Mouse (Mus musculus) myocyte (in vitro differentiated cells): ENCODE results near the gene Pom121. TPM values are rescaled to one million over a fixed set of nuclear protein-coding genes. Genes with fewer than 3 reads are reported as not detected.

ENCODE experiments used
- H3K27me3 ChIP-seq: one replicate; pipeline ENCODE4 v1.6.1; 2011; ENCODE audit not compliant: control insufficient read depth, insufficient read depth, insufficient read length
- H3K36me3 ChIP-seq: one replicate; pipeline ENCODE4 v1.6.1; 2011; ENCODE audit not compliant: control insufficient read depth, insufficient read depth
- H3K4me2 ChIP-seq: one replicate; pipeline ENCODE4 v1.6.1; 2011; ENCODE audit warnings: low read depth, control low read depth
- H3K4me3 ChIP-seq: one replicate; pipeline ENCODE4 v1.5.1; 2011; ENCODE audit warnings: mild to moderate bottlenecking, control low read depth, moderate library complexity
- H3K79me2 ChIP-seq: one replicate; pipeline ENCODE4 v1.6.1; 2011; ENCODE audit not compliant: control insufficient read depth, insufficient read depth
- H3ac ChIP-seq: one replicate; pipeline ENCODE4 v1.6.1; 2011; ENCODE audit not compliant: control insufficient read depth, insufficient read length
- CEBPB ChIP-seq: IDR thresholded peaks from 2 replicates; pipeline ENCODE4 v1.6.1; 2011; ENCODE audit warnings: mild to moderate bottlenecking, moderate library complexity; ENCODE audit not compliant: poor library complexity, insufficient read depth, severe bottlenecking
- E2F4 ChIP-seq: IDR thresholded peaks from one replicate; pipeline ENCODE4 v1.6.1; 2011; ENCODE audit warnings: mild to moderate bottlenecking, control low read depth, moderate library complexity; ENCODE audit not compliant: insufficient read depth
- MAX ChIP-seq: IDR thresholded peaks from one replicate; pipeline ENCODE4 v1.6.1; 2011; ENCODE audit warnings: low read depth, mild to moderate bottlenecking, control low read depth
- MYOD1 ChIP-seq, 3 experiments: IDR thresholded peaks; one replicate each; pipeline ENCODE4 v1.6.1; 2011; ENCODE audit warnings: control low read depth in 2 of 3, low read depth in 2 of 3, mild to moderate bottlenecking in 2 of 3, moderate library complexity in 1 of 3; ENCODE audit not compliant: insufficient read length in 2 of 3, control insufficient read depth in 1 of 3
- MYOG ChIP-seq, 3 experiments: IDR thresholded peaks; one replicate each; pipeline ENCODE4 v1.6.1; 2011; ENCODE audit warnings: control low read depth in 2 of 3, low read depth in 2 of 3, mild to moderate bottlenecking in 2 of 3; ENCODE audit not compliant: insufficient read length in 2 of 3, control insufficient read depth in 1 of 3, insufficient read depth in 1 of 3
- POLR2A ChIP-seq: IDR thresholded peaks from one replicate; pipeline ENCODE4 v1.6.1; 2011; ENCODE audit warnings: low read depth, mild to moderate bottlenecking, control low read depth, moderate library complexity; ENCODE audit not compliant: insufficient read length
- POLR2AphosphoS2 ChIP-seq: IDR thresholded peaks from one replicate; pipeline ENCODE4 v1.6.1; 2011; ENCODE audit warnings: low read depth, control low read depth; ENCODE audit not compliant: insufficient read length
- REST ChIP-seq: IDR thresholded peaks from one replicate; pipeline ENCODE4 v1.6.1; 2011; ENCODE audit warnings: mild to moderate bottlenecking, control low read depth, moderate library complexity; ENCODE audit not compliant: insufficient read depth, insufficient read length
- SRF ChIP-seq: IDR thresholded peaks from one replicate; pipeline ENCODE4 v1.6.1; 2011; ENCODE audit warnings: low read depth; ENCODE audit not compliant: control insufficient read depth, insufficient read length
- TCF12 ChIP-seq: IDR thresholded peaks from one replicate; pipeline ENCODE4 v1.6.1; 2011; ENCODE audit warnings: mild to moderate bottlenecking, control low read depth; ENCODE audit not compliant: poor library complexity, insufficient read depth, severe bottlenecking
- TCF3 ChIP-seq: IDR thresholded peaks from one replicate; pipeline ENCODE4 v1.6.1; 2011; ENCODE audit warnings: low read depth, control low read depth; ENCODE audit not compliant: insufficient read length
- USF1 ChIP-seq: IDR thresholded peaks from one replicate; pipeline ENCODE4 v1.6.1; 2011; ENCODE audit warnings: low read depth, mild to moderate bottlenecking, control low read depth, moderate library complexity
- polyA plus RNA-seq: library from polyadenylated mRNA; unstranded; fragments of >200 nt; fragmentation: generic; extraction: Trizol; gene quantifications from one replicate; pipeline ENCODE4 v1.2.1, GENCODE M21; 2012; ENCODE audit warnings: missing spikeins

Gene Pom121
- polyA plus RNA-seq, 1 experiment: 14.0 TPM

DNA sequence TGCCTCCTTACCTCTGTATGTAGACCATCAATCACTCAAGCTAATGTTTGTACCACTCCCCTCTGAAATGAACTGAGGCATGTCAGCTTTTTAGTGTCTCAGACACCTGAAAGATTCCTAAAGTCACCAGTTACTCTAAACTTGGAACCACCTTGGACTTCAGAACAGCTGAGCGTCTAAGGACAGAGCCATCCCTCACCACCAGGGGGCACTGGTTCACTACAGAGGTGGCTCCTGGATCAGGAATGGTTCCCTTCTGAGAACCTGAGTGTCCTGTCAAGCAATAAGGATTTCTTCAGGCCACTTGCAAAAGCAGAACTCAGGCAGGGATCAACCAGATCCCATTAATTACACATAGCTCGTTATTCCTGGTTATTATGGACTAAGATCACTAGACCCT is 5.9 kb upstream of the Pom121 start:
- Histone ChIP-seq H3K4me2 (no peak overlapping the region), H3K36me3 (no peaks in the 10 kb centered on the region), H3ac (no peak overlapping the region), H3K4me3 (no peak overlapping the region), H3K27me3 (no peaks in the 10 kb centered on the region), H3K79me2 (no peaks in the 10 kb centered on the region)
- TF ChIP-seq POLR2AphosphoS2: no peak
- TF ChIP-seq SRF: no peak
- TF ChIP-seq MAX: no peak
- no peak for TF ChIP-seq E2F4
- TF ChIP-seq MYOD1 (IDR thresholded peaks at IDR 0.05; ENCODE audit: control insufficient read depth in 1 of 3, insufficient read length in 2 of 3, low read depth in 2 of 3): no peak
- TF ChIP-seq USF1: no peak
- TF ChIP-seq TCF3: no peak
- TF ChIP-seq REST: no peak
- no peak for TF ChIP-seq TCF12

DNA sequence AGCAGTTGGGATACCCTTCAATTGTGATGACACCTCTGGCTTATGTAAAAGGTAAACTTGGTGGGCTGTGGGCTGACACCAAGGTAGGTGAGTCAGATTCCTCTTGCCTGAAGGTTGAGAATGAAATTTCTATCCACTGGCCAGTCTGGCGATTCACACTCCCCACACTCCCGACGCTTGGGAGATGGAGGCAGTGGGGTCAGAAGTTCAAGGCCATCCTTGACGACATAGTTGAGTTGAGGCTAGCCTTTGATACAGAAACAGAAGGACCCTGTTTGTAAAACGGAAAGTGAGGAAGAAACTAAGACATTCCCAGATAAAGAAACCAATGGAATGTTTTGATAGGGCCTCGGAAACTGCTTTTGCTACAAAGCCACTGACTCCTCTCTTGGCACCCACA is 5.0 kb upstream of the Pom121 start:
- Histone ChIP-seq H3K27me3 (no peaks in the 10 kb centered on the region), H3ac (no peak overlapping the region), H3K36me3 (no peaks in the 10 kb centered on the region), H3K79me2 (peaks cover 3% of the 10 kb centered on the region), H3K4me3 (no peak overlapping the region), H3K4me2 (no peak overlapping the region)
- TF ChIP-seq MYOG (IDR thresholded peaks at IDR 0.05; ENCODE audit: control insufficient read depth in 1 of 3, insufficient read depth in 1 of 3, insufficient read length in 2 of 3, low read depth in 2 of 3) (no peak), REST (no peak), SRF (no peak), TCF3 (no peak), MAX (no peak), POLR2A (no peak), POLR2AphosphoS2 (no peak), MYOD1 (IDR thresholded peaks at IDR 0.05; ENCODE audit: control insufficient read depth in 1 of 3, insufficient read length in 2 of 3, low read depth in 2 of 3) (no peak), TCF12 (no peak)

DNA sequence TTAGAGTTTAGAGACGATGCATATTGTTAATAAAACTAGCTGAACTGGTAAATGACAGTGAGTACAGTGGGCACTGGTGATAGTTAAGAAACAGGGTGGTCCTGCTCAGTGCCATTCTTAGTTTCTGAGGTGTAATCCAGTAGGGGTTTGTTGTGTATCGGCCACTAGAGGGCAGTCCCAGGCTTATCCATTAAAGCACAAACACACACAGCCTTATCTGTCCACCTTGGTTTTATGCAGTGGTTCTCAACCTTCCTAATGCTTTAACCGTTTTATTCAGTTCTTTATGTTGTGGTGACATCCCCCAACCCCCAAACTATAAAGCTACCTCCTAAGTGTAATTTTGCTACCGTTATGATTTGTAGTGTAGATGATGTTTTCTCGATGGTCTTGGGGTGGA is 1.5 kb upstream of the Pom121 start:
- Histone ChIP-seq H3K36me3 (peaks cover 6% of the 10 kb centered on the region), H3ac (no peak overlapping the region), H3K27me3 (no peaks in the 10 kb centered on the region), H3K4me2 (no peak overlapping the region), H3K4me3 (no peak overlapping the region), H3K79me2 (peaks cover 36% of the 10 kb centered on the region)
- no peak for TF ChIP-seq SRF
- TF ChIP-seq E2F4: no peak
- TF ChIP-seq MYOD1 (IDR thresholded peaks at IDR 0.05; ENCODE audit: control insufficient read depth in 1 of 3, insufficient read length in 2 of 3, low read depth in 2 of 3): no peak
- TF ChIP-seq TCF3: no peak
- no peak for TF ChIP-seq MYOG (IDR thresholded peaks at IDR 0.05; ENCODE audit: control insufficient read depth in 1 of 3, insufficient read depth in 1 of 3, insufficient read length in 2 of 3, low read depth in 2 of 3)

DNA sequence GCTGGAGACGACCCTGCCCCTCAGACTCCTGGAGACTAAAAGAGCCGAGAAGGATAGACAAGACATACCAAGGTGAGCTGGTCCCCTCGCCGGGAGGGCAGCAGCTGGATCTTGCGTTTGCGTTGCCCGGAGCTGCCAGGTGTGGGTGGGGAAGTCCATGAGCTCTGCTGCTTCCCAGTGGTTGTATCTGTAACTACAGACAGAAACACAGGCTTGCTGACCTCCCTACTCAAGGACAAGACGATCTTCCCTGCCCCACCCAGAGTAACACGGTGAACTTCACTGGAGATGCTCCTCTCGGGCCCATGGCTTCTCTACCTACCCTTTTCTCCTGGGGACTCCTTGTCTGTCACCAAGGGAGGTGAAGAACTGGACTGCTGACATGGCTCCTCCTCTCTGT is 10.6 kb downstream of the Pom121 start:
- Histone ChIP-seq H3K4me2 (no peak overlapping the region), H3K79me2 (peaks cover 2% of the 10 kb centered on the region), H3K4me3 (no peak overlapping the region), H3K36me3 (peaks cover 29% of the 10 kb centered on the region), H3K27me3 (no peaks in the 10 kb centered on the region), H3ac (no peak overlapping the region)
- TF ChIP-seq MYOG (IDR thresholded peaks at IDR 0.05; ENCODE audit: control insufficient read depth in 1 of 3, insufficient read depth in 1 of 3, insufficient read length in 2 of 3, low read depth in 2 of 3) (no peak), E2F4 (no peak), MAX (no peak), MYOD1 (IDR thresholded peaks at IDR 0.05; ENCODE audit: control insufficient read depth in 1 of 3, insufficient read length in 2 of 3, low read depth in 2 of 3) (no peak), TCF3 (no peak), REST (no peak), POLR2AphosphoS2 (no peak), CEBPB (no peak), SRF (no peak), POLR2A (no peak), TCF12 (no peak), USF1 (no peak)

DNA sequence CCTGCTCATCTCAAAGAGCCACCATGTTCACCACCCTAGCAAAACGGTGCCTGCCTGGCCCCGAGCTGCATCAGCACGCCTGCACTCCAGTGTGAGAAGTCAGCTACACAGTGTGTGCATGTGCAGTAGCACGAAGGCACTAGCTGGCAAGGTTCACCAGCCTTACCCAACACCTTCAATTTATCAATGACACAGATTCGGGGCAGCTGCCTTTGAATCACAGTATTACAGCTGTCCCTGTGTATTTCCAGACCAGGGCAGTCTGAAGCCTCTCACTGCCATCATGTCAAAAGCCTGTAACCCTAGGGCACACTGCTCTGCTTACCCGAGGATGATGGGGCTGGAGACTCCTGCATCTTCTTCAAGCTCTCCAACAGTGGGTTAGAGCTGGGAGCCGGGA is 11.6 kb downstream of the Pom121 start:
- Histone ChIP-seq H3K79me2 (no peaks in the 10 kb centered on the region), H3K4me3 (no peak overlapping the region), H3K4me2 (no peak overlapping the region), H3ac (no peak overlapping the region), H3K36me3 (peaks cover 19% of the 10 kb centered on the region), H3K27me3 (no peaks in the 10 kb centered on the region)
- TF ChIP-seq REST: no peak
- TF ChIP-seq MYOG (IDR thresholded peaks at IDR 0.05; ENCODE audit: control insufficient read depth in 1 of 3, insufficient read depth in 1 of 3, insufficient read length in 2 of 3, low read depth in 2 of 3): no peak
- no peak for TF ChIP-seq TCF3
- TF ChIP-seq MAX: no peak
- no peak for TF ChIP-seq MYOD1 (IDR thresholded peaks at IDR 0.05; ENCODE audit: control insufficient read depth in 1 of 3, insufficient read length in 2 of 3, low read depth in 2 of 3)
- TF ChIP-seq CEBPB: no peak
